ENCODE assay signal across 9 mouse cellular contexts in genomic region chr2:26494991-26495390, GRCm38 (mm10). TPM values are rescaled to one million over a fixed set of nuclear protein-coding genes. Genes with fewer than 3 reads are reported as not detected.
DNase-seq lines count a peak whose midpoint lies in the region; ATAC-seq lines count a peak whose summit lies in the region.
"Had no signal": no experiment of that assay in that cellular context is flagged by ENCODE, and none has a peak within 500 bp of the region (broad histone marks: within the 10 kb centered on the region; RNA-seq: fewer than 3 reads in every experiment).

No protein-coding gene starts in this region.

- 58% methylated on average over 5 of the region's 5 CpGs for WGBS in heart, embryonic 11.5 days (ENCODE audit: insufficient replicate concordance)
- WGBS in lung, embryonic 15.5 days: 47% methylated on average over 5 of the region's 5 CpGs
- 67% methylated on average over 5 of the region's 5 CpGs for WGBS in forebrain, embryonic 14.5 days
- 60% methylated on average over 5 of the region's 5 CpGs for WGBS in limb, embryonic 15.5 days

- no peak for DNase-seq in heart, adult 11 months
- no peak for DNase-seq in lung, postnatal 25 days (ENCODE audit: low spot score)
- DNase-seq in forebrain, embryonic 14.5 days (ENCODE audit: low spot score): no peak
- no peak for DNase-seq in frontal cortex, postnatal 25 days (ENCODE audit: low spot score in 2 of 2)
- no peak for DNase-seq in layer of hippocampus, adult 9-10 months (ENCODE audit: low spot score)

- H3K4me2 ChIP-seq in heart, embryonic 11.5 days: peak overlapping the region; percentile 7; the same call in 1 of the 2 replicates
- H3K4me2 ChIP-seq in lung, embryonic 15.5 days: peak overlapping the region; percentile 37; the same call in 1 of the 2 replicates
- peak overlapping the region; percentile 14; the same call in 1 of the 2 replicates for H3K4me2 ChIP-seq in forebrain, embryonic 14.5 days (ENCODE audit: low read length)
- H3K4me2 ChIP-seq in limb, embryonic 15.5 days: no peak overlapping the region

- H3K4me3 ChIP-seq in heart, embryonic 11.5 days (ENCODE audit: low read depth, low read length): no peak overlapping the region
- no peak overlapping the region for H3K4me3 ChIP-seq in lung, embryonic 15.5 days
- no peak overlapping the region for H3K4me3 ChIP-seq in forebrain, embryonic 14.5 days (ENCODE audit: low read depth, low read length)
- H3K4me3 ChIP-seq in limb, embryonic 15.5 days: no peak overlapping the region
- H3K4me3 ChIP-seq: megakaryocyte, embryonic 14.5 days had no signal

- H3K9ac ChIP-seq in heart, embryonic 11.5 days (ENCODE audit: low read depth, low read length): no peak overlapping the region
- H3K9ac ChIP-seq in lung, embryonic 15.5 days: no peak overlapping the region
- H3K9ac ChIP-seq in forebrain, embryonic 14.5 days (ENCODE audit: low read length): no peak overlapping the region
- H3K9ac ChIP-seq in limb, embryonic 15.5 days: no peak overlapping the region

- no peaks in the 10 kb centered on the region for H3K9me3 ChIP-seq in heart, embryonic 11.5 days (replicated peaks; ENCODE audit: control insufficient read depth, low read length)
- no peaks in the 10 kb centered on the region for H3K9me3 ChIP-seq in lung, embryonic 15.5 days
- no peaks in the 10 kb centered on the region for H3K9me3 ChIP-seq in forebrain, embryonic 14.5 days (replicated peaks; ENCODE audit: control insufficient read depth, low read length)
- no peaks in the 10 kb centered on the region for H3K9me3 ChIP-seq in limb, embryonic 15.5 days
- H3K9me3 ChIP-seq: megakaryocyte, embryonic 14.5 days had no signal

- H3K27me3 ChIP-seq in heart, embryonic 11.5 days (ENCODE audit: control insufficient read depth, insufficient read depth, low read length): no peaks in the 10 kb centered on the region
- no peaks in the 10 kb centered on the region for H3K27me3 ChIP-seq in lung, embryonic 15.5 days
- H3K27me3 ChIP-seq in forebrain, embryonic 14.5 days (replicated peaks; ENCODE audit: control insufficient read depth, insufficient read depth, low read length): no peaks in the 10 kb centered on the region
- H3K27me3 ChIP-seq in limb, embryonic 15.5 days: no peaks in the 10 kb centered on the region

- H3K36me3 ChIP-seq in heart, embryonic 11.5 days (ENCODE audit: control insufficient read depth, insufficient read depth, low read length): no peaks in the 10 kb centered on the region; the same call in 1 of the 2 replicates
- H3K36me3 ChIP-seq in lung, embryonic 15.5 days: no peaks in the 10 kb centered on the region
- H3K36me3 ChIP-seq in forebrain, embryonic 14.5 days (ENCODE audit: control insufficient read depth, insufficient read depth, low read length): peaks cover 9% of the 10 kb centered on the region; the same call in 1 of the 2 replicates
- H3K36me3 ChIP-seq in limb, embryonic 15.5 days: peaks cover 3% of the 10 kb centered on the region

- H3K27ac ChIP-seq in heart, embryonic 11.5 days (ENCODE audit: low read depth, low read length): peak overlapping the region; percentile 87
- peak overlapping the region; percentile 78 for H3K27ac ChIP-seq in lung, embryonic 15.5 days
- peak overlapping the region; percentile 82; the same call in 1 of the 2 replicates for H3K27ac ChIP-seq in forebrain, embryonic 14.5 days (ENCODE audit: low read depth, low read length)
- peak overlapping the region; percentile 79 for H3K27ac ChIP-seq in limb, embryonic 15.5 days

- peaks cover 69% of the 10 kb centered on the region for H3K4me1 ChIP-seq in heart, embryonic 11.5 days (ENCODE audit: control insufficient read depth, insufficient read depth, low read length)
- peaks cover 99% of the 10 kb centered on the region for H3K4me1 ChIP-seq in lung, embryonic 15.5 days
- peaks cover 94% of the 10 kb centered on the region for H3K4me1 ChIP-seq in forebrain, embryonic 14.5 days (ENCODE audit: control insufficient read depth, insufficient read depth, low read length)
- H3K4me1 ChIP-seq in limb, embryonic 15.5 days: peaks cover 96% of the 10 kb centered on the region

- no peak for ATAC-seq in heart, embryonic 11.5 days (replicated peaks; ENCODE audit: insufficient number of reproducible peaks, low FRiP score, low TSS enrichment)
- ATAC-seq in lung, embryonic 15.5 days (ENCODE audit: borderline replicate concordance, extremely low read depth, low FRiP score, low TSS enrichment): no peak
- no peak for ATAC-seq in forebrain, embryonic 14.5 days
- no peak for ATAC-seq in limb, embryonic 15.5 days (ENCODE audit: insufficient number of reproducible peaks, low FRiP score, low TSS enrichment, low read depth)

RNA-seq across cellular contexts. Expression of gene Notch1, which starts 21.5 kb away (rescaled TPM):
- 20.9 and 23.5 TPM in 2 replicates for polyA plus RNA-seq in heart, embryonic 11.5 days (2014; fragmentation: Nextera tagmentation; extraction: Ambion mirVana)
- polyA plus RNA-seq in lung, embryonic 15.5 days (2015; fragmentation: Nextera tagmentation; extraction: Ambion mirVana): 22.1 and 23.9 TPM in 2 replicates
- polyA plus RNA-seq in forebrain, embryonic 14.5 days (2014; fragmentation: Nextera tagmentation; extraction: Ambion mirVana): 30.3 and 32.3 TPM in 2 replicates
- 23.1 and 24.3 TPM in 2 replicates for polyA plus RNA-seq in limb, embryonic 15.5 days (2015; fragmentation: Nextera tagmentation; extraction: Ambion mirVana)

RNA-seq across cellular contexts. Expression of gene Sec16a, which starts 50.0 kb away (rescaled TPM):
- polyA plus RNA-seq in heart, embryonic 11.5 days (2014; fragmentation: Nextera tagmentation; extraction: Ambion mirVana): 23.6 and 27.1 TPM in 2 replicates
- 18.2 and 21.3 TPM in 2 replicates for polyA plus RNA-seq in lung, embryonic 15.5 days (2015; fragmentation: Nextera tagmentation; extraction: Ambion mirVana)
- polyA plus RNA-seq in forebrain, embryonic 14.5 days (2014; fragmentation: Nextera tagmentation; extraction: Ambion mirVana): 23.4 and 24.6 TPM in 2 replicates
- polyA plus RNA-seq in limb, embryonic 15.5 days (2015; fragmentation: Nextera tagmentation; extraction: Ambion mirVana): 26.2 and 30.5 TPM in 2 replicates
